Mouse (Mus musculus): ENCODE results near the gene Plch2. TPM values are rescaled to one million over a fixed set of nuclear protein-coding genes. Genes with fewer than 3 reads are reported as not detected.
A peak's percentile ranks its signal among the peaks of the same experiment; 100 is the strongest.
"Not testable (repeated sequence)": the region's sequence is repeated elsewhere in the genome, so short reads cannot be mapped to it uniquely, and the experiment has no call there.

The Plch2 gene
- polyA plus RNA-seq, 1 experiment from 2014 or later: 17.0 TPM

- H3K9me3 ChIP-seq (ENCODE audit: control insufficient read depth, low read length); H3K27me3 ChIP-seq (replicated peaks; ENCODE audit: control insufficient read depth, insufficient read depth, low read length); H3K4me2 ChIP-seq (ENCODE audit: low read length); H3K4me1 ChIP-seq (ENCODE audit: control insufficient read depth, insufficient read depth, low read depth, low read length); H3K9ac ChIP-seq (ENCODE audit: low read depth, low read length); ATAC-seq; H3K4me3 ChIP-seq (ENCODE audit: low read length); H3K27ac ChIP-seq (ENCODE audit: low read depth, low read length): not testable (repeated sequence)
- H3K36me3 ChIP-seq (ENCODE audit: control insufficient read depth, insufficient read depth, low read length): peaks cover 42% of the 10 kb centered on the region
- 80% methylated on average over 10 of the region's 10 CpGs for WGBS
Observed at GRCm38 (mm10) chr4:155078808-155079207, 22.2 kb upstream of the Plch2 start.

- WGBS: 88% methylated on average over 9 of the region's 9 CpGs
Observed at GRCm38 (mm10) chr4:155076677-155077076, 20.1 kb upstream of the Plch2 start.

GRCm38 (mm10) chr4:155075813-155076212 lies 19.2 kb upstream of the Plch2 start:
- Histone ChIP-seq H3K27ac (ENCODE audit: low read depth, low read length) (no peak overlapping the region), H3K4me2 (ENCODE audit: low read length) (no peak overlapping the region), H3K4me3 (ENCODE audit: low read length) (no peak overlapping the region), H3K27me3 (replicated peaks; ENCODE audit: control insufficient read depth, insufficient read depth, low read length) (no peaks in the 10 kb centered on the region), H3K9me3 (ENCODE audit: control insufficient read depth, low read length) (no peaks in the 10 kb centered on the region), H3K9ac (ENCODE audit: low read depth, low read length) (no peak overlapping the region), H3K36me3 (ENCODE audit: control insufficient read depth, insufficient read depth, low read length) (peaks cover 46% of the 10 kb centered on the region), H3K4me1 (ENCODE audit: control insufficient read depth, insufficient read depth, low read depth, low read length) (no peaks in the 10 kb centered on the region)
- WGBS: 96% methylated on average over 2 of the region's 2 CpGs
- ATAC-seq: no peak

More at GRCm38 (mm10) chr4:155076677-155077076, 20.1 kb upstream of the Plch2 start:
- Histone ChIP-seq H3K27me3 (replicated peaks; ENCODE audit: control insufficient read depth, insufficient read depth, low read length) (no peaks in the 10 kb centered on the region), H3K9me3 (ENCODE audit: control insufficient read depth, low read length) (no peaks in the 10 kb centered on the region), H3K27ac (ENCODE audit: low read depth, low read length) (no peak overlapping the region), H3K4me1 (ENCODE audit: control insufficient read depth, insufficient read depth, low read depth, low read length) (no peaks in the 10 kb centered on the region), H3K4me3 (ENCODE audit: low read length) (no peak overlapping the region), H3K36me3 (ENCODE audit: control insufficient read depth, insufficient read depth, low read length) (peaks cover 43% of the 10 kb centered on the region), H3K9ac (ENCODE audit: low read depth, low read length) (no peak overlapping the region), H3K4me2 (ENCODE audit: low read length) (no peak overlapping the region)
- ATAC-seq: no peak

GRCm38 (mm10) chr4:155075137-155075536 lies 18.6 kb upstream of the Plch2 start:
- Histone ChIP-seq H3K9me3 (ENCODE audit: control insufficient read depth, low read length) (no peaks in the 10 kb centered on the region), H3K4me1 (ENCODE audit: control insufficient read depth, insufficient read depth, low read depth, low read length) (no peaks in the 10 kb centered on the region), H3K4me3 (ENCODE audit: low read length) (no peak overlapping the region), H3K36me3 (ENCODE audit: control insufficient read depth, insufficient read depth, low read length) (peaks cover 50% of the 10 kb centered on the region), H3K4me2 (ENCODE audit: low read length) (no peak overlapping the region), H3K9ac (ENCODE audit: low read depth, low read length) (no peak overlapping the region), H3K27ac (ENCODE audit: low read depth, low read length) (no peak overlapping the region), H3K27me3 (replicated peaks; ENCODE audit: control insufficient read depth, insufficient read depth, low read length) (no peaks in the 10 kb centered on the region)
- 84% methylated on average over 9 of the region's 9 CpGs for WGBS
- ATAC-seq: no peak

- Histone ChIP-seq H3K9ac (ENCODE audit: low read depth, low read length) (no peak overlapping the region), H3K27me3 (replicated peaks; ENCODE audit: control insufficient read depth, insufficient read depth, low read length) (no peaks in the 10 kb centered on the region), H3K9me3 (ENCODE audit: control insufficient read depth, low read length) (no peaks in the 10 kb centered on the region), H3K4me2 (ENCODE audit: low read length) (no peak overlapping the region), H3K36me3 (ENCODE audit: control insufficient read depth, insufficient read depth, low read length) (peaks cover 46% of the 10 kb centered on the region), H3K4me1 (ENCODE audit: control insufficient read depth, insufficient read depth, low read depth, low read length) (no peaks in the 10 kb centered on the region), H3K27ac (ENCODE audit: low read depth, low read length) (no peak overlapping the region), H3K4me3 (ENCODE audit: low read length) (no peak overlapping the region)
- 61% methylated on average over 9 of the region's 9 CpGs for WGBS
- ATAC-seq: no peak
Observed at GRCm38 (mm10) chr4:155074418-155074817, 17.8 kb upstream of the Plch2 start.

GRCm38 (mm10) chr4:155070921-155071320 lies 14.3 kb upstream of the Plch2 start:
- 87% methylated on average over 5 of the region's 5 CpGs for WGBS
- Histone ChIP-seq H3K4me2 (ENCODE audit: low read length) (no peak overlapping the region), H3K4me3 (ENCODE audit: low read length) (no peak overlapping the region), H3K9ac (ENCODE audit: low read depth, low read length) (no peak overlapping the region), H3K4me1 (ENCODE audit: control insufficient read depth, insufficient read depth, low read depth, low read length) (peaks cover 14% of the 10 kb centered on the region), H3K27me3 (replicated peaks; ENCODE audit: control insufficient read depth, insufficient read depth, low read length) (no peaks in the 10 kb centered on the region), H3K9me3 (ENCODE audit: control insufficient read depth, low read length) (no peaks in the 10 kb centered on the region), H3K36me3 (ENCODE audit: control insufficient read depth, insufficient read depth, low read length) (peaks cover 47% of the 10 kb centered on the region), H3K27ac (ENCODE audit: low read depth, low read length) (no peak overlapping the region)
- ATAC-seq: no peak

GRCm38 (mm10) chr4:155070199-155070598 lies 13.6 kb upstream of the Plch2 start:
- peaks cover 42% of the 10 kb centered on the region for H3K36me3 ChIP-seq (ENCODE audit: control insufficient read depth, insufficient read depth, low read length)
- ATAC-seq: no peak
- H3K9ac ChIP-seq (ENCODE audit: low read depth, low read length): no peak overlapping the region
- H3K9me3 ChIP-seq (ENCODE audit: control insufficient read depth, low read length): no peaks in the 10 kb centered on the region
- WGBS: 94% methylated on average over 13 of the region's 13 CpGs
- H3K27ac ChIP-seq (ENCODE audit: low read depth, low read length): no peak overlapping the region
- H3K4me1 ChIP-seq (ENCODE audit: control insufficient read depth, insufficient read depth, low read depth, low read length): peaks cover 14% of the 10 kb centered on the region
- H3K4me3 ChIP-seq (ENCODE audit: low read length): no peak overlapping the region
- H3K27me3 ChIP-seq (replicated peaks; ENCODE audit: control insufficient read depth, insufficient read depth, low read length): no peaks in the 10 kb centered on the region
- H3K4me2 ChIP-seq (ENCODE audit: low read length): no peak overlapping the region

GRCm38 (mm10) chr4:155069191-155069590 lies 12.6 kb upstream of the Plch2 start:
- no peak overlapping the region for H3K4me2 ChIP-seq (ENCODE audit: low read length)
- WGBS: 84% methylated on average over 6 of the region's 6 CpGs

GRCm38 (mm10) chr4:155068357-155068972 lies 11.9 kb upstream of the Plch2 start:
- no peaks in the 10 kb centered on the region for H3K9me3 ChIP-seq (ENCODE audit: control insufficient read depth, low read length)
- WGBS: 95% methylated on average over 20 of the region's 20 CpGs
- H3K4me1 ChIP-seq (ENCODE audit: control insufficient read depth, insufficient read depth, low read depth, low read length): peaks cover 14% of the 10 kb centered on the region
- peaks cover 31% of the 10 kb centered on the region for H3K36me3 ChIP-seq (ENCODE audit: control insufficient read depth, insufficient read depth, low read length)
- no peak overlapping the region for H3K27ac ChIP-seq (ENCODE audit: low read depth, low read length)
- no peak for ATAC-seq
- H3K9ac ChIP-seq (ENCODE audit: low read depth, low read length): peak overlapping the region; percentile 24; the same call in 1 of the 2 replicates
- H3K27me3 ChIP-seq (replicated peaks; ENCODE audit: control insufficient read depth, insufficient read depth, low read length): no peaks in the 10 kb centered on the region
- H3K4me3 ChIP-seq (ENCODE audit: low read length): no peak overlapping the region
- no peak overlapping the region for H3K4me2 ChIP-seq (ENCODE audit: low read length)

More at GRCm38 (mm10) chr4:155069191-155069590, 12.6 kb upstream of the Plch2 start:
- H3K27ac ChIP-seq (ENCODE audit: low read depth, low read length): no peak overlapping the region
- no peak overlapping the region for H3K4me3 ChIP-seq (ENCODE audit: low read length)
- H3K4me1 ChIP-seq (ENCODE audit: control insufficient read depth, insufficient read depth, low read depth, low read length): peaks cover 14% of the 10 kb centered on the region
- no peak for ATAC-seq
- no peaks in the 10 kb centered on the region for H3K27me3 ChIP-seq (replicated peaks; ENCODE audit: control insufficient read depth, insufficient read depth, low read length)
- H3K9me3 ChIP-seq (ENCODE audit: control insufficient read depth, low read length): no peaks in the 10 kb centered on the region
- H3K36me3 ChIP-seq (ENCODE audit: control insufficient read depth, insufficient read depth, low read length): peaks cover 36% of the 10 kb centered on the region
- H3K9ac ChIP-seq (ENCODE audit: low read depth, low read length): no peak overlapping the region

Measured in hindbrain, embryonic 16.5 days (tissue).